Mouse (Mus musculus) E14TG2a.4 (cell line): ENCODE results near the gene Stx1b.

ENCODE experiments used
- CTCF ChIP-seq: conservative IDR thresholded peaks from 2 replicates; pipeline ENCODE4 v1.5.1; 2014; ENCODE audit warnings: low read length
- NANOG ChIP-seq: IDR thresholded peaks from 2 replicates; pipeline ENCODE4 v1.6.1; 2014; ENCODE audit warnings: borderline replicate concordance, low read length, mixed read lengths
- POU5F1 ChIP-seq: IDR thresholded peaks from 2 replicates; pipeline ENCODE4 v1.6.1; 2014; ENCODE audit warnings: low read length, borderline replicate concordance

GRCm38 (mm10) chr7:127785308-127785707, 39.0 kb downstream of the Stx1b start, which contains the start of gene Gm49388:
- no peak for TF ChIP-seq CTCF
- no peak for TF ChIP-seq POU5F1
- no peak for TF ChIP-seq NANOG
